Mouse (Mus musculus) CH12F3 (cell line): ENCODE data around the gene Csnk1e.

ENCODE experiments used
- in situ Hi-C: fragments of 300-500 bp; cut with MboI; formaldehyde crosslinking; loops from 2 replicates; pipeline ENCODE4 v1.14.3; 2020; ENCODE audit warnings: low sequenced_read_pairs

The Csnk1e gene

DNA sequence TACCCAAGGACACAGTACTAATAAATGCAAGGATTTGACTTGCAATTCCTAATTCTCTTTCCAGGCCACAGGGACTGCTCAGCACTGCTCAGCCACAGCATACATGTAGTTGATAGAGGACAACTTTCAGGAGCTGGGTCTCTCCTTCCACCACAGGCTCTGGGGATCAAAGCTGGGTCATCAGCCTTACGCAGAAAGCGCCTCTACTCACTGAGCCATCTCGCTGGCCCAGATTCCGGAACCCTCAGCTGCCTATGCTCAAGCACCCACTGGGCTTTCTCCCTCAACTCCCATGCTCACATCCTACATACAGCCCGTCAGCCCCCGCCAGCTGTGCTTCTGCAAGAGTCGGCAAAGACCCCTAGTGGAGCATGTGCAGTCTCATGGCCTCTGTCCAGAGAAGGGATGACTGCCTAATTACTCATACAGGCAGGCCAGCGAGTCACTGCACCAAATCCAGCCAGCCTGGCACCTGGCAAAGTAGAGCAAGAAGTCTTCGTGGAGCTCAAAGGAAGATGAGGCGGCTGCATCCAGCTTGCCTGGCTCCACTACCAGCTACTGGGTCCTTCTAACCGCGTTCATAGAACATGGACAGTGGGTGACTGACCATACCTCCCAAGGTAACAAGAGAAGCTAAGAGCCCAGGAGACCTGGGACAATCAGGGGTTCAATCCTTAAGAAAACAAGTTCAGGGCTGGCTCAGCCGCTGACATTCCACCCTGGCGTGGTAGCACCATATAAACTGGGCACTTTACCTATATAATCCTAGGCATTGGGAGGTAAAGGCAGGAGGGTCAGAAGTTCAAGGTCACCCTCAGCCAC is 55.9 kb downstream of the Csnk1e start:
- in situ Hi-C loops, result no loop called here

DNA sequence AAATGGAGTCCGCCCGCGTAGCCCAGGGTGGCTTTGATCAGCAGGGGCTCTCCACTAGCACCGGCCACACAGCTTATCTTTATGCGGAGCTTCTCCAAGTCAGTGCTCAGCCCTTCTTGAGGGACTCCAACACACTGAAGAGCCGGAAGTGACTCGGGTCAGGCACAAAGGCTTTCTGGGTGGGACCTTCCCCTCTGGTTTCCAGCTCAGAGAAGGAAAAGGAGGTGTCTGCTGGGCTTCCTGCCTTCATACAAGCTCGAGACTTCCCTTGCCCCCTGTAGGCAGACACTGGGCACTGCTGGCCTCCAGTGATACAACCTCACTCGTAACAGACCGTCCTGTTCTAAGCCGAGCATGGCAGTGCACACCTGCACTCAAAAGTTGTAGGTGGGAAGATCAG is 58.6 kb downstream of the Csnk1e start:
- in situ Hi-C loops, result no loop called here

DNA sequence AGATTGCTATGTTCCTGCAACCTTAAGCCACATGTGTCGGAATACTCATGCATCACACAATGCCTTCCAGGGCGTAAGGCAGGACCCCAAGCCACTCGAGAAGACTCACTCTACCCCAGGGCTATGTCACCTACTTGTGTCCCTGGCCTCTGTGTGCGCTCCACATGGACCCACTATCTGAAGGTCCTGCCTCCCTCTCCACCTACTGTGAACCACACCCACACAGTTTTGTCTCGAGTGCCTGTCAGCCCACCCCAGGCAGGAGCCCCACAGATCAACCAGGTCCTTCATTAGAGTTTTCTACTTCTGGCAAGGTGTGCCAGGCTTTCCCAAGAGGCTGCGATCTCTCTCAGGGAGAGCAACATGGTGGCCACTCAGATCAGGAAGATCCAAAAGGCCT is 60.1 kb downstream of the Csnk1e start:
- in situ Hi-C loops, result no loop called here

DNA sequence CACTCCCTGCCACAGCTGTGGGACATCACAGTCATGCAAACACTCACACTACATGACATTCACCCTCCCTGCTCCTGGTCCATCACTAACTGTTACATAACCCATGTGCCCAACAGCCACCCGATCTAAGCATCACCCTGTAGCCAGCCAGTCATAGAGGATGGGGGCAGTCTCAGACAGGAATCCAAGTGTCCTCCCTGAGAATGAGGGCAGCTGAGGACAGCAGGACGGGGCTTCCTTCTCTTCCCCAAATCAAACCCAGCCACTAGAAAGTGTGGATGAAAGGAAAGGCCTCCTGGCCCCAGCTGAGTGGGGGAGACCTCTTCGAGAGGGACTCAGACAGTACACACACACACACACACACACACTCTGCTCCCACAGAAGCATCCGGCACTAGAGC is 60.5 kb downstream of the Csnk1e start:
- in situ Hi-C loops, result no loop called here

DNA sequence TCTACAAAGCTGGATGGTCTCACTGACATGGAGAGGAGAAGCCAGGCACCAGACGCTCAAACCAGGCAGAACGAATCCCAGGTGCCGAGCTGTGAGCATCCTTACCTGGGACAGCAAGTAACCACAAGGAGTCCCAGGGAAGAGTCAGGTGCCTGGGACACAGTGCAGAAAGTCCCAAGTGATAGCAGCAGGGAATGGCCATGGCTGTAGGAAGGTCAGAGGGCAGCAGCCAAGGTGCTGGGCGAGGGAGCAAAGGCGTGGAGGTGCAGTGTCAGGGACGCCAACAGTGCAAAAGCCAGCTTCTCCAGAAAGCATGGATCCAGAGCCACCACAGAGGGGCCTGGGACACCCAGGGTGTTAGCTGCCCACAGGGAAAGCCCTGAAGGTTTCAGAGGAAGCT is 62.3 kb downstream of the Csnk1e start:
- in situ Hi-C loops, result no loop called here

DNA sequence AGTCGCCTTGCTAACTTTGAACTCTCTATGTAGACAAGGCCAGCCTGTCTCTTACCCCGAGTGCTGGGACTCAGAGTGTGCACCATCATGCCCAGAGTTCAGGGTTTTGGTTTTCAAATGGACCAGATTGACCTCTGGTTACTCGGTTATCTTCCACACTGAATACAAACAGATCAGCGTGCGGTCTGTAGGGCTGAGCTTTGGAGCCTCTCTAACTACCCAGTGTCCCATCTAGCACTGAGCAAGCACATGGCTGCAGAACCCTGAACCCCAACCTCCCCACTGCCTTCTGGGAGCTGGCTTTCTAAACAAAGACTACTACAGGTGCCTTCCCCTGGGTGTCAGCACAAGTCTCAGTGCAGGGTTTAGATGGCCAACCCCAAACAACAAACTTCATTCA is 62.8 kb downstream of the Csnk1e start:
- in situ Hi-C loops, result no loop called here

DNA sequence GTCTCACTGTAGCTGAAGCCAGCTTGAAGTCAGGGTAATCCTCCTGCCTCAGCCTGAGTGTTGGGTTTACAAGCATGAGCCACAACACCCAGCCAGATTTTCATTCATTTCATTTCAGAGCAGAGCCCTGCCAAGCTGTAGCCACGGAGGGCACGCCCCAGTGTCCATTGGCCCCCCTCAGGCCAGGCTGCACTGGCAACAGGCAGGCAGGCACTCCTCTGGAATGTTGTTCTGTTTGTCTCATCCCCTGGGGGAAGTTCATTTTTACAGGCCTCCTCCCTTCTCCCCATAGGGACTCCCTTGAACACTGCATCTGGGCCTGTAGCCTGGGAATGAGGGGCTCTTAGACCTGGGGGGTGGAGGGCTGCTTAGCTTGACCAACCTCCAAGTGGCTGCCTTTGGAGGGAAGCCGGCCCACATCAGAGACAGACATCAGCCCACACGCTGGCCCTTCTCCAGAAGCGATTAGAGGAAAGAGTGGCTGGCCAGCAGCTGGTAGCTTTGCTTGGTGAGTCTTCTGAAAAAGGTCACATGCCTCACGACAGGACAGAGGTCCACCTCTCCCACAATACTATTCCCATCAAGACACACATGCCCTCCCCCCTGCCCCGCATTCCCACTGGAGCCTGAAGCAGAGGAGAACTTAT is 63.8 kb downstream of the Csnk1e start:
- in situ Hi-C loops, result no loop called here

DNA sequence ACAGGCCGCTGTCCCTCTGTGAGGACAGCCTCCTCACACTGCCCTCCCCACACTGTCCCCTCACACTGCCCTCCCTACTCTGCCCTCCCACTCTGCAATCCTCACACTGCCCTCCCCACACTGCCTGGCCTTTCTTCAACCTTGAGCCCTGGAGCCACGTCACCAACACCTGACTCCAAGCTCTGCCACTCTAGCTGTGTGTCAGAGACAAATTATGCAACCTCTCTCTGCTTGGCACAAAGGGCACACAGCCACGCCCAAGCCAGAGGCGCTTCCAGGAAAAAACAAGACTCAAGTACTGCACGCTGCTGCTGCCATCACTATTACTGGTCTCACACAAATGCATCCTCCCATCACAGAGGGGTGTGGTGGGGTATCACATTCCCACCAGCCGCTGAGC is 64.9 kb downstream of the Csnk1e start:
- in situ Hi-C loops, result no loop called here

DNA sequence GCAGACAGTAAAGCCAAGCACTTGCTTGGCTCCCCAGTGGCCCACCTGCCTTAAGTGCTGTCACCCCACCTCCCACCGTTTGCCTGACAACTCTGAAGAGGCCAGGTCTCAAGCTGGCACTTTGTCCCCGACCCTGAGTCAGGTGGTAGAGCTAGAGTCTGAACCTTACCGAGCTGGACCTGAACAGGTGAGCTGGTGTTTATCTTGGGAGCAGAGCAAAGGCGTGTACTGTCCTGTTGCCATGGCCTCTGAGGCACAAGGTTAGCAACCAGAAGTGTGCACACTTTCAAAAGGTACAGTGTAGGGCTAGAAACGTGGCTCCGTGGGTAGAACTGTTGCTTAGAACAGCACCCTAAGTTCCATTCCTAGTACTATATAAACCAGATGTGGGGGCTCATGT is 67.2 kb downstream of the Csnk1e start:
- in situ Hi-C loops, result no loop called here

DNA sequence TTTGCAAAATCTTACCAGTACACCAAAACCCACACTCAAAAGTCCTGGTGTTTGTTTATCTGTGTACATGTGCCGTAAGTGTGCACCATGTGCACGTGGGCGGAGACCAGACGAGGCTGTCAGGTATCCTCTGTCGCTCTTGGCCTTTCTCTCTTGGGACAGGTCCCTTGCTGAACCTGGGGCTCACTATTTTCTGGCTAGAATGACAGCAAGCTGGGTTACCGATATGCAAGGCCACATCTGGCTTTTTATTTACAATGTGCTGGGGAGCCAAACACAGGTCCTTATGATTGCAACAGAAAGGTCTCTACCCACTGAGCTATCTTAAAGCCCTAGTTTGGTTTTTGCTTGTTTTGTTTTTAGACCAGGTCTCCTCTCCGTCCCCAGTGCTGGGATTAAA is 67.8 kb downstream of the Csnk1e start:
- in situ Hi-C loops, result no loop called here

DNA sequence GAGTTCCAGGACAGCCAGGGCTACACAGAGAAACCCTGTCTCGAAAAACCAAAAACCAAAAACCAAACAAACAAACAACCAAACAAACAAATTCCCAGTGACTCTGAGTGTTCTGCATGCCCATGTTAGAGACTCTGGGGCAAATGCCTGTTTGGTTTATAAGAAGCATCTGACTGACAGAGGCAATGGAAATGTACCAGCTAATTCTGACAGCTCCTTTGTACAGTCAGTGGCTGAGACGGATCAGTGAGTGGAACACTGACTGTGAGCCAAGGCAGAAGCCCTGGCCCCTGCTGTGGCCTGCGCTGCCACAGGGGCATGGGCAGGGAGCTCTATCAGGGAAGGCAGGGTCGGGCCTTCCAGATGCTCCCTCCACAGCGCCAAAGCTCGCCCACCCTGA is 68.3 kb downstream of the Csnk1e start:
- in situ Hi-C loops, result no loop called here

DNA sequence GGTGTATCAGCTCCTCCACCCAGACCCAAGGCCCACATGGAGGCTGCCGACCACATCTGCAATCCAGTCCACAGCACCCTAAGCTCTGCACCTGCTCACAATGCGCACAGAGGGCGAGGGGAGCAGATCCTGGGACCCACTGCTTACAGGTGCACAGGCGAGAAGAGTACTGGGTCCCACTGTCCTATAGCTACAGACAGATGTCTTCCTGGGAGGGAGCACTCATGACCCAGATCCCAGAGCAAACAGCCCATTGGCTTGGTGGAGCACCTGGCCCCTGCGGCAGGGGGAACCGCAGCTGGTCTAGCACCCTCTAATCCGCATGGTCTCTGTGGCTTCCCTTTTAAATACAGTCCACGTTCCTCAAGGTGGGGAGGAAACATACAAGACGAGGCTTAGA is 73.7 kb downstream of the Csnk1e start:
- in situ Hi-C loops, result no loop called here

DNA sequence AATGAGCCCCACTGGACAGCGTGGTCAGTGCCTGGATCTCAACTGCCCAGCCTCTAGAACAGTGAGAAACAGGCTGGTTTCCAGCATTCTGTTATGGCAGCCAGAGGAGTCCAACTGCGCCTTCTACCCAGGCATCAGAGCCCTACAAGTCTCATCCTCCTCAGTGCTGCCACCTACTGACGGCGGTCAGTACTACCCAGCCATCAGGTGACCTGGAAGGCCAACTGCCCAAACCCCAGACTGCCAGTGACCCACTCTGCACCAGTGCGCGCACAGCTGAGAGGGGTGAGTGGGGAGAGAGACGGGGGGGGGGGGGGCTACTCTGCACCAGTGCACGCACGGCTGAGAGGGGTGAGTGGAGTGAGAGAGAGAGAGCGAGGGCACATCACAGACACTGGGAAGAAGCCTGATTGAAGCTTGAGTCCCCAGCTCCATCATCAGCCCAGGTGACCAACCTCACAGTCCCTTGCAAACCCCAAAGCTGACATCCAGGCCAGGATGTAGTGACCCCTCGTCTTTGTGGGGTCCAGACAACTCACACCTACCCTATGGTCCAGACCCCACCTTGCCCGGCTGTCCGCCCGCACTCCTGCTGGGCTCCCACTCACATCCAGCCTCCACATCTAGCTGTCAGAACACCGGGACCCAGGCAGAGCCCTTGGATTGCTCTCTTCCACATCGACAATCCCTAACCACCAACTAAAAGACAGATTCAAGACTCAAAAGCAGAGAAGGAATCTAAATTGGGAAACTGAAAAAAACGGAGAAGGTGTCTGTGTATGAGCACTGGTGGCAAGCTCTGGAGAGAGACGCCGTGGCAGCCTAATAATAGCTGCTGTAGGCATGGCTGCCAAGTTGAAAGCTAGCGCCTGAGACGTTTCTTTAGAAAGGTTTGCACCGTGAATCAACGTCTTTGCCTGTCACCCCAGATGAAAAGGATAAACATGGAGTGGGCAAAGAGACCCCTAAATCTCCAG is 74.6 kb downstream of the Csnk1e start:
- in situ Hi-C loops, result no loop called here

DNA sequence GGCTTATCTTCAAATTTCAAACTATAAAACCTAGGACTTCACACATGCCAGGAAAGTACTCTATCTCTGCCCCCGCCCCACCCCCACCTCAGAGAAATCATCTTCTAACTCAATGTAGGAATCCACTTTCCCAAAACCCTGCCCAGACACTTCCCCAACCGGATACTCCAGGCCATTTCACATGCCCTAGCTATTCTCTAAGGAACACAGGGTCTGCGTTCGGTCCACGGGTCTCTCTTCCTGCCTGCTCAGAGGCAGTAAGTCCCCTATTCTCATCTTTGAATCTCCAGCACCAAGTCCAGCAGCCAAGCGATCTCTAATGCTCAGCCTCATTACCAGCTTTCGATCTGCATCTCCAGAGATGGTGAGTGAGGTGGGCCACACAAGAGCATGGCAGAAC is 75.7 kb downstream of the Csnk1e start:
- in situ Hi-C loops, result no loop called here

DNA sequence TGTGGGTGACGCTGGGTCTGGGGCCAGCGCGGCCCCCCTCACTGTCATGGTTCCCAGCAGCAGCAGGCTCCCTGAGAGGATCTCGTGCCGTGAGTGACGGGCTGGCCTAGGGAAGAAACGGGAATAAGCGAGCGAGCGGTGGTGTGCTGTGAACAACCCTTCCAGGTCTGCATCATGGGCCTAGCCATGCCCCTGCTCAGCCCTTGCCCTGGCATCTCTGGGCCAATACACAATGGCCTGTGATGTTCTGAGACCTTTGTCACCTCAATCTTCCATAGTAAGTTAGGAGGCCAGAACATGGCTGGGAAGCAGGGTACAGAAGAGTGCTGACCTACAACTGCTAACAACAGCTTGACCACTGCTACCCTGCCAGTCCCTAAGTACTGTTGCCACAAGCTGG is 76.8 kb downstream of the Csnk1e start:
- in situ Hi-C loops, result no loop called here

DNA sequence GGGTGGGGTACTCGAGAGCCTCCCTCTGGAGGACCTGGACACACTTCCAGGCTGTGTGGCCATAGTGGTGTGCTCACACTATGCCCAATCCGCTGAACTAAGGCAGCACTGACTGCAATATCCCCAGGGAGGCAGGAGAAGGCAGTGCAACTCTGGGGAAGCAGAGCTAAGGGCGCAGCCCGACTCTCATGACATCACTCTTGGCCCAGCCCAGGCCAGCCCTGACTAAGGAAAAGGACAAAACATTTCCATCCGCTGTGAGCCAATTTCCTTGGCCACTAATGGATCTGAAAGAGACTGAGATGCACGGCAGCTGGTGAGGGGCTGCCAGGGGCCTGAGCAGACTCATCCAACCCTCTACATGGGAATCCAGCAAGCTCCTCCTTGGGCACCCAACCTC is 77.7 kb downstream of the Csnk1e start:
- in situ Hi-C loops, result no loop called here

DNA sequence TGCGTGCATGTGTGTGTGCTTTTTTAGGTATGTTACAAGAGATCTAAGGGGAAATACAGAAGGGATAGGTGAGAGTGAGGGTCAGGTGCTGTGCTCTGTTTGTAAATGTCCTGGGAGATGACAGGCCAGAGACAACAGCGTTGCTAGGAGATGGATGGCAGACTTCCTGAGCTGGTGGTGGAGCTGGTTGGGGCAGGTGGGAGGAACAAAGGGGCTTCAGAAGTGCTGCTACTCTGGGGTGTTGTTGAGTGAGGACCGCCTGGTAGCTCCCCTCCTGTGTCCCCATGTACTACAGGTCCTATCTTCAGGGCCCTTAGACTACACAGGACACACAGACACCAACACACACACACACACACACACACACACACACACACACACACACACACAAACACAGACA is 80.6 kb downstream of the Csnk1e start:
- in situ Hi-C loops, result no loop called here

DNA sequence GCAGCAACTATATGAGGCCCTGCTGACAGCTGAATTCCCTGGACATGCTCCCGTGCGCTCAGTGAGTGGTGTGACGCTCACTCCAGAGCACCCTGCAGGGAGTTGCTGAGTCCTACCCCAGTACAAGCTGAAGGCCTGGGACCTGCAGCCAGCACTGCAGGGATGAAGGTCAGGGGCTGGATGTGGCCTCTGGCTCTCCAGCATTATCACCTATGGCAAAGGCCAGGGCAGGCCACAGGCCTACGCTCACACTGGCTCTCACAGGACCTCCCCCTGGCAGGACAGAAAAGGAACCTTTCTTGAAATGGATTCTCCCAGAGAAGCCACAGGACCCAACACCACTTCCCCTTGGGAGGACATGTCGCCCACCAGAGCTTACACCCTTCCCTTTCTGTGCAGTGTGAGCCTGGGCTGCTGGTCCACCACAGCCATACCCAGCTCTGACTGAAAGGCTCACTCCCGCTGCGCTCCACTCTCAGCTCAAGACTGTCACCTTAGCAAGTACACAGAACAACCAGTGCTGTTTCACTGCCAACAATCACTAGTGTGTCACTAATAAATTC is 85.0 kb downstream of the Csnk1e start:
- in situ Hi-C loops, result no loop called here

DNA sequence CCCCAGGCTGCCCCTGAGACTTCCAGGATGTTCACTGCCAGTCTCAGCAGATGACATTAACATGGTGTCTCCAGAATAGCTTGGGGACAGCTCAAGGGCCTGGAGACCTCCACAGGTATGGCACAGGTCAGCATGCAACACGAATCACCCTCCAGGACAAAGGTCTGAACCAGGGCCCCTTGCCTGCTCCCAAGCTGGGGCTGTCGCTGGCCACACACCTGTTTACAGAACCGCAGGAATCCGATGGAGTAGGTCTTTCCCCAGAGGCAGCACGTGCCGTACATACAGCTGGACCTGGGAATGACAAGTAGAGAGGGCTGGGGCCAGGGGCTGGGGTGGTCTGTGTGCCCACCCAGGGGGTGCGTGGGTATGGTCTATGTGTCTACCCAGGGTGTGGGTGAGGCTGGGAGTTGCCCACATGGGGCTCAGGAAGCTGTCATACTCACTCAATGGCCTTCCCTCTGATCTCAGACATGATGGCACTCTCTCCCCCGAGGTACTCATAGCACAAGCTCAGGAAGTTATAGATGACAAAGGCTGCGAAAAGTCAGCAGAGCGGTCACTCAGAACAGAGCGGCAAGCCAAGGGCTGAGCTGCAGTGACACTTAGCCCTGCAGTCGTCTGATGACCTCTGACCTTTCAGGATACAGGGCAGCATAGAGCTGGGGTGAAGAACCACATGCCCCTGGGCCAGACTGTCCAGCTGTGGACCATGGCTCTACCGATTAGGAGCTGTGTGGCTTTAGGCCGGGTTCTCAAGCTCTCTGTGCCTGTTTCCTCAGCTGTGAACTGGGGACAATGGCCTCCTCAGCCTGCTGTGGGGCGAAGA is 85.7 kb downstream of the Csnk1e start:
- in situ Hi-C loops, result no loop called here

DNA sequence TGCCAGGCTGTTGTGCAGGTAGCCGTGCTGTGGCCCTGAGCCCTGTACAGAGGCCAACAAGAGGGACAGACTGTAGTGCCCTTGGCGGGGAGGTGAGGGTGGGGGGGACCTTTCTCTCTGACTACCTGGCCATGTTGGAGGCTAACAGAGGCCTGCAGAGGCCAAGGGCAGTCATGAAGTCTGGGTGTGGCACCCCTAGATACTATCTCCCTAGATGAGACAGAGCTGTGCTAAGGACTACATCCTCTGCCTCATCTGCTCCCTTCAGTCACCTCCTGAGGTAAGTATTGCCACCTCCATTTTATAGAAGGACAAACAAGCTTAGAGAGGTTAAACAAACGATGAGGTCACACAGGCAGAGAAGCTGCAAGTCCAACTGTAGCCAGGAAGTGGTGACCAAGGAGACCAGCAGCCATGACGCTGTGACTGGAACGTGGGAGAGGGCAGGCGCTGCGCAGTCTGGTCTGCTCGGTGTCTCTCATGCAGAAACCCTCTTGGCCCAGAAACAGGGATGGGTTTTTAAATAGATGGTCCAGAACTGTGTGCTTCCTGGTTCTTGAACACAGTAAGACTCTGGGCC is 86.4 kb downstream of the Csnk1e start:
- in situ Hi-C loops, result no loop called here
